Mouse (Mus musculus) liver, embryonic 18 days (tissue): ENCODE measurements around the gene F2r. TPM values are rescaled to one million over a fixed set of nuclear protein-coding genes. Genes with fewer than 3 reads are reported as not detected.

ENCODE experiments used
- polyA plus RNA-seq: library from polyadenylated mRNA; depleted of rRNA; stranded (reverse); fragments of >200 nt; gene quantifications from 2 replicates; pipeline ENCODE4 v1.2.3, GENCODE M21; 2012; rRNA removed

F2r gene
- polyA plus RNA-seq, result 13.0 and 13.1 TPM in 2 replicates

GRCm38 (mm10) chr13:95618309-95618712 lies at the start of gene F2r:
F2r (minus strand) TSS chr13:95618487.

Other genes with a start within 250 kb of the F2r start
- 8.8 and 9.9 TPM in 2 replicates for gene Aggf1, start 243.1 kb downstream of the F2r start, polyA plus RNA-seq
- 0.13 and 0.26 TPM in 2 replicates for gene Crhbp, start 173.6 kb downstream of the F2r start, polyA plus RNA-seq
- gene S100z, start 139.8 kb downstream of the F2r start, polyA plus RNA-seq, result not detected in 2 replicates
- 2.3 and 3.0 TPM in 2 replicates for gene F2rl1, start 93.3 kb downstream of the F2r start, polyA plus RNA-seq
- 7.4 and 8.4 TPM in 2 replicates for gene F2rl2, start 78.4 kb upstream of the F2r start, polyA plus RNA-seq